Mouse (Mus musculus) gastrocnemius, adult 18-20 months (tissue): ENCODE data around the gene Olfr912. TPM values are rescaled to one million over a fixed set of nuclear protein-coding genes. Genes with fewer than 3 reads are reported as not detected.

Experiments
- DNase-seq: peaks from one replicate; pipeline ENCODE4 v3.0.0; 2021; ENCODE audit warnings: low spot score
- long read RNA-seq, 2 experiments: library from polyadenylated mRNA; stranded (forward); transcript quantifications; one replicate each; pipeline ENCODE4 v2.0.0; 2021
- total RNA-seq, 2 experiments: library from RNA; stranded (reverse); gene quantifications; 2 replicates each; pipeline ENCODE4 v1.2.3; 2021

Olfr912 gene
- total RNA-seq: not detected
- long read RNA-seq, experiment 1: 0 reads
- long read RNA-seq, experiment 2: 0 reads

DNA sequence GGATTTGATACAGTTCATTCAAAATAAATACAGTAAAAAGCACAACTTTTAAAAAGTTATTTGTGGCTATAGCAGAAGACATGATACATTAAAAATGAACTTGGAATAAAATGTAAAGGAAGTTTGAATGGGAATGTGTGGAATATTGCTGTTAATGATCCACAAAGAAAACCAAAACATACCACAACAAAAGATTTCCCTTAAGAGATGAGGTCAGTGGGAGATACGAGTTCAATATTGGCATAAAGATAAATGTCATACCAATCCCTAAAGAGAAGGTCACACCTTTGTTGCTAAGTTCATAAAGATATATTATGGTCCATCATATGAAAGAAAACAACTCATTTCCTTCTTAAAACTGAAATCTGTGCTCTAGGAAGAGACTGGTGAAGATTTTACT lies at the start of gene Olfr912:
Gene Olfr912, plus strand, starts transcription at position 301 of the 400 bp plus-strand sequence.
- DNase-seq: no peak

DNA sequence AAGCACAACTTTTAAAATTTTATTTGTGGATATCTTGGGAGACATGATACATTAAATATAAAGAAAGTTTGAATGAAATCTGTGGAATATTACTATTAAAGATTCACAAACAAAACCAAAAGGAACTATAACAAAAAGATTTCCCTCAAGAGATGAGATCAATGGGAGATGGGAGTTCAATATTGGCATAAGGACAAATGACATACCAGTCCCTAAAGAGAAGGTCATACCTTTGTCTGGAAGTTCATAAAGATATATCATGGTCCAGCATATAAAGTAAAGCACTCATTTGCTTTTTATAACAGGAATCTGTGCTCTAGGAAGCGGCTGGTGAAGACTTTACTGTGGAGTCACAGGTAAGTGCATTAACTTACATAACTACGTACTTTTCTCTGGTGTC lies 42.4 kb upstream of the Olfr912 start, which contains the start of gene Olfr910:
Gene Olfr910, plus strand, starts transcription at position 301 of the 400 bp plus-strand sequence.
- DNase-seq: no peak

DNA sequence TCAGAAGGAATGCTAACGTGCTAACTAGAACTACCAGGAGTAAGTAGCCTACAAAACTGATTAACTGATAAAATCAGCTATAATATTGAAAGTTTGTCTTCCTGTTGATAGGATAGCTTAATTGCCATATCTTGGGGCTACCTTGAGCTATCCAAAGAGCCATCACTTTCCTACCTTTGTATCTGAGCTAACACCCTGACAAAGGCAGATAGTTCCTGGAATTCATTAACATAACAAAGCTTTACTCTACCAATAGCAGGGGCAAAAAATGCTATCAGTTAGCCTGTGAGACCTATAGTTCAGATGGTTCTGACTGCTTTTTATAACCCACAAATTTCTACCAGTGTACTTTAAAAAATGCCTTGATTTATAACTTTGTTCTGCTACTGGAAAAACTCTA lies 11.1 kb downstream of the Olfr912 start:
- DNase-seq: no peak

GRCm38 (mm10) chr9:38592459-38592858 lies 12.5 kb downstream of the Olfr912 start, which contains the start of gene Olfr913:
TSS of gene Olfr913 (plus strand) at chr9:38592759.
- no peak for DNase-seq

DNA sequence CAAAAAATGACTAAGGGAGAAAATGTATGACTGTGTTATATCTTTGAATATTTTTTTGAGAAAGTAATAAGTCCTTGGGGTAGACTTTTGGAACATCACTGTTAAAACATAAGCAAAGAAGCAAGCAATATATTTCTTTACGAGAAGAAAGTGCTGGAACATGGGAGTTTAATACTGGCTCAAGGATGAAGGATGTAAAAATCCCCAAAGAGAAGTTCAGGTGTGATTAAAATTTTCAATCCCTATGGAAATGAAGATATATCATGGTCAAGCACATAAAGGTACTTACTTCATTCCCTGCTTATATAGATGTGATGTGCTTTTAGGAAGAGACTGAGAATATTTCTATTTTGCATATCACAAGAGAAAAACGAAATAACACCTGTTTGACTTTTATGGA lies 24.8 kb downstream of the Olfr912 start, which contains the start of gene Olfr914:
Gene Olfr914, plus strand, starts transcription at position 301 of the 400 bp plus-strand sequence.
- DNase-seq: no peak

DNA sequence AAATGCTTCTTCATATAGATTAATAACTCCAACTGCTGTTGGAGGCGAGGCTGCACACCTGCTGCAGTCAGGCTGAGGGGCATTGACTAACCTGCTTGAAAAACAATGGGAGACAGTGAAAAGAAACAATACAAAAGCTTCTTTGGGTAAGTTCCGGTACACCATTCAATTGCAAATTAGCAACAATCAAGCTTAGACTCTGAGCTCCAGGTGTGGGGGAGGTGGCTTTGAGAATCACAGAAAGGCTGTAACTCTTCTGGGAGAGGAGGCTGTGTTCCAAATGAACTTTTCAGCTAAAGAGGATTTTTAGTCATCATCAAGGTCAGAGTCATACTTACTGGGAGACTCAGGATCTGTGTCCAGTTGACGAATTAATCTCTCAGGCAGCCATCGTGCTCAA lies 52.4 kb downstream of the Olfr912 start:
- no peak for DNase-seq

Other genes starting within 250 kb of the Olfr912 start
- not detected for gene Olfr898, start 231.8 kb upstream of the Olfr912 start, total RNA-seq
- not detected for gene Olfr250, start 213.3 kb upstream of the Olfr912 start, total RNA-seq
- not detected for gene Olfr251, start 203.1 kb upstream of the Olfr912 start, total RNA-seq
- gene Olfr147, start 178.5 kb upstream of the Olfr912 start, total RNA-seq: not detected
- not detected for gene Olfr901, start 150.7 kb upstream of the Olfr912 start, total RNA-seq
- not detected for gene Olfr902, start 132.5 kb upstream of the Olfr912 start, total RNA-seq
- not detected for gene Olfr904, start 117.0 kb upstream of the Olfr912 start, total RNA-seq
- gene Olfr905, start 109.1 kb upstream of the Olfr912 start, total RNA-seq: not detected
- gene Olfr906, start 93.1 kb upstream of the Olfr912 start, total RNA-seq: not detected
- not detected for gene Olfr907, start 84.4 kb upstream of the Olfr912 start, total RNA-seq
- gene Olfr911-ps1, start 58.6 kb upstream of the Olfr912 start, total RNA-seq: not detected
- not detected for gene Olfr910, start 42.3 kb upstream of the Olfr912 start, total RNA-seq
- gene Olfr913, start 12.6 kb downstream of the Olfr912 start, total RNA-seq: not detected
- gene Olfr914, start 24.9 kb downstream of the Olfr912 start, total RNA-seq: not detected
- not detected for gene Olfr916, start 79.7 kb downstream of the Olfr912 start, total RNA-seq
- gene Olfr917, start 85.7 kb downstream of the Olfr912 start, total RNA-seq: not detected
- not detected for gene Olfr918, start 94.4 kb downstream of the Olfr912 start, total RNA-seq
- gene Olfr919, start 123.5 kb downstream of the Olfr912 start, total RNA-seq: not detected
- gene Vwa5a, start 138.1 kb downstream of the Olfr912 start, total RNA-seq: 10 to 100 TPM; 12.9 to 14.9 TPM
- gene Olfr920, start 172.1 kb downstream of the Olfr912 start, total RNA-seq: under 1 TPM; 0.05 to 0.07 TPM
- gene Olfr921, start 192.9 kb downstream of the Olfr912 start, total RNA-seq: not detected
- gene Olfr922, start 234.4 kb downstream of the Olfr912 start, total RNA-seq: not detected
- gene Olfr923, start 246.4 kb downstream of the Olfr912 start, total RNA-seq: not detected